Mouse (Mus musculus) fibroblast of lung, adult 2 months (primary cell): Measurements from ENCODE around the gene Crebl2.

Experiments used
- DNase-seq: peaks from one replicate; pipeline ENCODE4 v3.0.0-alpha.2; 2011; ENCODE audit warnings: low read depth

Crebl2 gene

GRCm38 (mm10) chr6:134829786-134830700 lies at the start of gene Crebl2:
Gene Crebl2, plus strand, starts transcription at chr6:134830154.
- DNase-seq, result peak; percentile 97

- DNase-seq, result no peak
These were observed 48.5 kb upstream of the Crebl2 start for GRCm38 (mm10) chr6:134781494-134781913.

GRCm38 (mm10) chr6:134782900-134783299 lies 47.1 kb upstream of the Crebl2 start:
- no peak for DNase-seq

- DNase-seq, result no peak
These were observed 43.5 kb upstream of the Crebl2 start for GRCm38 (mm10) chr6:134786426-134786825.

GRCm38 (mm10) chr6:134789100-134789499 lies 40.9 kb upstream of the Crebl2 start:
- DNase-seq, result no peak

GRCm38 (mm10) chr6:134791251-134792118 lies 38.5 kb upstream of the Crebl2 start:
- DNase-seq, result no peak

GRCm38 (mm10) chr6:134792141-134793045 lies 37.6 kb upstream of the Crebl2 start, which contains the start of gene Dusp16:
Gene Dusp16, minus strand, starts transcription at chr6:134792625.
- DNase-seq, result peak; percentile 71

GRCm38 (mm10) chr6:134793046-134793806 lies 36.7 kb upstream of the Crebl2 start:
- DNase-seq, result no peak

- DNase-seq, result peak; percentile 45
These were observed 35.9 kb upstream of the Crebl2 start for GRCm38 (mm10) chr6:134793911-134794520.

GRCm38 (mm10) chr6:134796297-134796696 lies 33.7 kb upstream of the Crebl2 start:
- DNase-seq, result no peak

- no peak for DNase-seq
These were observed 28.5 kb upstream of the Crebl2 start for GRCm38 (mm10) chr6:134801483-134801882.

GRCm38 (mm10) chr6:134802641-134803043 lies 27.3 kb upstream of the Crebl2 start:
- DNase-seq, result no peak

GRCm38 (mm10) chr6:134804736-134805277 lies 25.1 kb upstream of the Crebl2 start:
- no peak for DNase-seq

- no peak for DNase-seq
These were observed 23.8 kb upstream of the Crebl2 start for GRCm38 (mm10) chr6:134806130-134806529.

GRCm38 (mm10) chr6:134807091-134807490 lies 22.9 kb upstream of the Crebl2 start:
- DNase-seq, result no peak

GRCm38 (mm10) chr6:134807794-134808193 lies 22.2 kb upstream of the Crebl2 start:
- no peak for DNase-seq

GRCm38 (mm10) chr6:134813066-134813465 lies 16.9 kb upstream of the Crebl2 start:
- no peak for DNase-seq

- no peak for DNase-seq
These were observed 12.7 kb upstream of the Crebl2 start for GRCm38 (mm10) chr6:134817051-134817928.

GRCm38 (mm10) chr6:134819741-134820140 lies 10.2 kb upstream of the Crebl2 start:
- no peak for DNase-seq
